ENCODE assay signal across 41 mouse cellular contexts in the genomic region with DNA sequence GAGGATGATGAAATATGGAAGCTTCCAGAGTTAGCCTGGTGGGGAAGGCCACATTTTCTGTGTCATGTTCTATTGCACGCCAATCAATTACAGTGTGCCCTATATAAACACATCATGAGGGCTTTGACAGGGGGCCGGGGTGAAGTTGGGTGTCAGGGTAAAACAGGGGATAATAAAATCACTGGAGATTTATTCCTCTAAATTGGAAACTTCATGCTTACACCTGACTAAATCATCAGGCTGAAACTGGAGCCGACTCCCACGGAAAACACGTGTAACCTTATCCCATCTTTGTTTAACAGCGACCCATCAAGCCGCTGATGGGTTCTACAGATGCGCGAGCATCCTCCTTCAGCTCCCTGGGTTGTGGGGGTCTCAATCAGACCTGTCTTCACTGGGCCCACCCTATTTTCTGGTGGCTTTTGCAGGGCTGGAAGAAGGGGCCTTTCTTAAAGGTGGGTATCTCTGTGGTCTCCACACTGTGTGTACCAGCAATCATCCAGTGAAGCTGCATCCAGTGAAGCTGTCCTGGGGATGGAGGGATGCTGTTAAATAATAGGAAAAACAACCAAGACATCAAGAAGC. TPM values are rescaled to one million over a fixed set of nuclear protein-coding genes. Genes with fewer than 3 reads are reported as not detected.
DNase-seq lines count a peak whose midpoint lies in the region; ATAC-seq and TF ChIP-seq lines count a peak whose summit lies in the region.
"Had no signal": no experiment of that assay in that cellular context is flagged by ENCODE, and none has a peak within 500 bp of the region (broad histone marks: within the 10 kb centered on the region; RNA-seq: fewer than 3 reads in every experiment).

No protein-coding gene starts in this region.

- WGBS in kidney, embryonic 14.5 days, result 16% methylated on average over 9 of the region's 9 CpGs
- 61% methylated on average over 9 of the region's 9 CpGs for WGBS in midbrain, embryonic 11.5 days
- WGBS in midbrain, postnatal 0 days, result 60% methylated on average over 9 of the region's 9 CpGs

- peaks cover 20% of the 10 kb centered on the region; the same call in 1 of the 2 replicates for H3K27me3 ChIP-seq in kidney, embryonic 14.5 days (ENCODE audit: control insufficient read depth, insufficient read depth, low read length)
- H3K27me3 ChIP-seq in midbrain, embryonic 11.5 days (ENCODE audit: control insufficient read depth, insufficient read depth, low read length), result peaks cover 26% of the 10 kb centered on the region
- peaks cover 20% of the 10 kb centered on the region for H3K27me3 ChIP-seq in midbrain, postnatal 0 days (ENCODE audit: insufficient read depth, low read length)

- H3K4me3 ChIP-seq in kidney, embryonic 14.5 days (ENCODE audit: low read length), result peak overlapping the region; percentile 30
- H3K4me3 ChIP-seq in midbrain, embryonic 11.5 days (ENCODE audit: low read depth, low read length), result no peak overlapping the region
- no peak overlapping the region for H3K4me3 ChIP-seq in midbrain, postnatal 0 days (ENCODE audit: low read depth, low read length)
- H3K4me3 ChIP-seq: erythroblast, embryonic 14.5 days; heart, embryonic 10.5 days; heart, embryonic 15.5 days; liver, embryonic 15.5 days; midbrain, embryonic 12.5 days; stomach, embryonic 15.5 days had no signal

- H3K36me3 ChIP-seq in kidney, embryonic 14.5 days (ENCODE audit: control insufficient read depth, insufficient read depth, low read length), result no peaks in the 10 kb centered on the region
- no peaks in the 10 kb centered on the region for H3K36me3 ChIP-seq in midbrain, embryonic 11.5 days (ENCODE audit: control insufficient read depth, insufficient read depth, low read length)
- H3K36me3 ChIP-seq in midbrain, postnatal 0 days (ENCODE audit: insufficient read depth, low read length), result no peaks in the 10 kb centered on the region
- H3K36me3 ChIP-seq: heart, embryonic 10.5 days; heart, embryonic 15.5 days; liver, embryonic 15.5 days; midbrain, embryonic 12.5 days; stomach, embryonic 15.5 days had no signal

- peaks cover 20% of the 10 kb centered on the region for H3K4me1 ChIP-seq in kidney, embryonic 14.5 days (ENCODE audit: control insufficient read depth, insufficient read depth, low read length)
- H3K4me1 ChIP-seq in midbrain, embryonic 11.5 days (ENCODE audit: control insufficient read depth, insufficient read depth, low read length), result peaks cover 9% of the 10 kb centered on the region
- no peaks in the 10 kb centered on the region for H3K4me1 ChIP-seq in midbrain, postnatal 0 days (ENCODE audit: insufficient read depth, low read length)
- H3K4me1 ChIP-seq: liver, embryonic 15.5 days had no signal

- H3K9ac ChIP-seq in kidney, embryonic 14.5 days (ENCODE audit: low read depth, low read length), result peak overlapping the region; percentile 28; the same call in 1 of the 2 replicates
- H3K9ac ChIP-seq in midbrain, embryonic 11.5 days (ENCODE audit: low read length), result no peak overlapping the region
- H3K9ac ChIP-seq in midbrain, postnatal 0 days (replicated peaks; ENCODE audit: low read length, poor library complexity, severe bottlenecking), result no peak overlapping the region
- H3K9ac ChIP-seq: heart, embryonic 15.5 days; liver, embryonic 15.5 days; lung, embryonic 14.5 days; midbrain, embryonic 12.5 days; stomach, embryonic 15.5 days had no signal

- H3K4me2 ChIP-seq in kidney, embryonic 14.5 days (replicated peaks; ENCODE audit: low read depth, low read length), result peak overlapping the region; percentile 34
- no peak overlapping the region for H3K4me2 ChIP-seq in midbrain, embryonic 11.5 days
- H3K4me2 ChIP-seq in midbrain, postnatal 0 days (ENCODE audit: low read depth, low read length, poor library complexity, severe bottlenecking), result no peak overlapping the region
- H3K4me2 ChIP-seq: heart, embryonic 15.5 days; liver, embryonic 15.5 days; lung, embryonic 14.5 days; midbrain, embryonic 12.5 days; stomach, embryonic 15.5 days had no signal

- no peaks in the 10 kb centered on the region for H3K9me3 ChIP-seq in kidney, embryonic 14.5 days (ENCODE audit: control insufficient read depth, low read length)
- H3K9me3 ChIP-seq in midbrain, embryonic 11.5 days (ENCODE audit: control insufficient read depth, low read length), result no peaks in the 10 kb centered on the region
- no peaks in the 10 kb centered on the region for H3K9me3 ChIP-seq in midbrain, postnatal 0 days (ENCODE audit: low read length)
- H3K9me3 ChIP-seq: heart, embryonic 10.5 days; heart, embryonic 15.5 days; liver, embryonic 15.5 days; midbrain, embryonic 12.5 days; stomach, embryonic 15.5 days had no signal

- peak; percentile 44; the same call in 1 of the 2 replicates for ATAC-seq in kidney, embryonic 14.5 days (ENCODE audit: low FRiP score, low TSS enrichment)
- no peak for ATAC-seq in midbrain, embryonic 11.5 days (ENCODE audit: low FRiP score)
- ATAC-seq in midbrain, postnatal 0 days (ENCODE audit: low FRiP score), result no peak
- ATAC-seq: activated CD4-positive, CD25-positive, alpha-beta regulatory T cell, adult 4 months; forebrain, embryonic 16.5 days; intestine, embryonic 16.5 days had no signal

- H3K27ac ChIP-seq in kidney, embryonic 14.5 days (ENCODE audit: low read depth, low read length), result peak overlapping the region; percentile 73; the same call in 1 of the 2 replicates
- H3K27ac ChIP-seq in midbrain, embryonic 11.5 days (ENCODE audit: low read depth, low read length), result no peak overlapping the region
- no peak overlapping the region for H3K27ac ChIP-seq in midbrain, postnatal 0 days (ENCODE audit: low read depth, low read length)
- H3K27ac ChIP-seq: heart, embryonic 10.5 days; heart, embryonic 15.5 days; liver, embryonic 15.5 days; midbrain, embryonic 12.5 days; stomach, embryonic 15.5 days had no signal

- peak; percentile 49 for DNase-seq in embryo, embryonic 10 days (ENCODE audit: low spot score)
- DNase-seq in embryo, embryonic 9.5 days (ENCODE audit: extremely low spot score), result no peak
- DNase-seq in kidney, adult 8-10 months, result no peak
- DNase-seq in midbrain, embryonic 11.5 days (ENCODE audit: low spot score, missing footprints), result peak; percentile 64
- no peak for DNase-seq in midbrain, postnatal 0 days (ENCODE audit: low spot score)
- DNase-seq in lung, postnatal 14 days, result no peak
- DNase-seq: adrenal gland, adult 2 months; adrenal gland, postnatal 36 days; cerebellum, adult 18-20 months; cerebellum, postnatal 10 days; gastrocnemius, postnatal 10 days; kidney, postnatal 14 days; lung, embryonic 14.5 days; right cerebral cortex, postnatal 25 days had no signal

- TF ChIP-seq CTCF in midbrain, postnatal 0 days (IDR thresholded peaks at IDR 0.05), result no peak

RNA-seq across cellular contexts. Expression of a gene that starts 19.9 kb away (rescaled TPM):
- 0.15 and 0.17 TPM in 2 replicates for polyA plus RNA-seq in kidney, embryonic 14.5 days (2014; fragmentation: Nextera tagmentation; extraction: Ambion mirVana)
- polyA plus RNA-seq in midbrain, embryonic 11.5 days (2014; fragmentation: Nextera tagmentation; extraction: Ambion mirVana), result not detected in 2 replicates
- total RNA-seq in midbrain, postnatal 0 days (2014; rRNA removed), result not detected in 2 replicates
- polyA plus RNA-seq in midbrain, postnatal 0 days (2015; fragmentation: Nextera tagmentation; extraction: Ambion mirVana), result 0.09 TPM in 1 of 2 replicates, not detected in the other
- total RNA-seq: adrenal gland, adult 2 months; adrenal gland, postnatal 36 days; CH12.LX; common myeloid progenitor, adult 5-6 weeks; ES-E14; gastrocnemius, postnatal 10 days; heart, postnatal 25 days; layer of hippocampus, adult 18-20 months; layer of hippocampus, postnatal 10 days; left cerebral cortex, adult 18-20 months; left cerebral cortex, postnatal 36 days; liver, adult 2 months; megakaryocyte progenitor cell, adult 5-6 weeks; neutrophil, adult 5-6 weeks had no signal
- polyA plus RNA-seq: activated CD4-positive, CD25-positive, alpha-beta regulatory T cell, adult 4 months; adrenal gland, adult 2 months; brain, embryonic 14.5 days; C2C12; embryonic facial prominence, embryonic 14.5 days; erythroblast, embryonic 14.5 days; forebrain, embryonic 11.5 days; forebrain, embryonic 16.5 days; gonadal fat pad, adult 2 months; heart, embryonic 10.5 days; heart, embryonic 15.5 days; hindbrain, embryonic 11.5 days; intestine, embryonic 16.5 days; liver, adult 2 months; liver, embryonic 15.5 days; lung, embryonic 14.5 days; midbrain, embryonic 12.5 days; stomach, embryonic 15.5 days had no signal

Comparison
In these comparisons a context has a peak if more than half of its experiments do, and no peak if none do; other contexts are left out.
1. DNase-seq: peak in embryo, embryonic 10 days (single experiment) and midbrain, embryonic 11.5 days (single experiment); none in embryo, embryonic 9.5 days (single experiment), kidney, adult 8-10 months (0 of 2), midbrain, postnatal 0 days (single experiment) and lung, postnatal 14 days (single experiment).